Mouse (Mus musculus) neural tube, embryonic 11.5 days (tissue): ENCODE data around the gene Samd4. TPM values are rescaled to one million over a fixed set of nuclear protein-coding genes. Genes with fewer than 3 reads are reported as not detected.

Experiments
- ATAC-seq: fragments of 200-750 bp; cut with Nextera tagmentation; 2 replicates; pipeline ENCODE4 v1.8.0; 2017; ENCODE audit warnings: moderate number of reproducible peaks, mild to moderate bottlenecking, moderate TSS enrichment, moderate library complexity; ENCODE audit not compliant: insufficient read depth, low FRiP score, low TSS enrichment
- DNase-seq: peaks from one replicate; pipeline ENCODE4 v3.0.0-alpha.2; 2015; ENCODE audit warnings: low spot score
- H3K27ac ChIP-seq: fragments of 300-500 bp; sonication (generic); 2 replicates; pipeline ENCODE4 v1.5.1; 2014; ENCODE audit warnings: low read depth, mild to moderate bottlenecking, low read length
- H3K27me3 ChIP-seq: fragments of 300-500 bp; sonication (generic); 2 replicates; pipeline ENCODE4 v1.6.1; 2014; ENCODE audit warnings: mild to moderate bottlenecking, low read length, mixed read lengths; ENCODE audit not compliant: control insufficient read depth, insufficient read depth
- H3K36me3 ChIP-seq: fragments of 300-500 bp; sonication (generic); 2 replicates; pipeline ENCODE4 v1.6.1; 2014; ENCODE audit warnings: mild to moderate bottlenecking, low read length, moderate library complexity, mixed read lengths; ENCODE audit not compliant: control insufficient read depth, insufficient read depth
- H3K4me1 ChIP-seq: fragments of 300-500 bp; sonication (generic); 2 replicates; pipeline ENCODE4 v1.6.1; 2014; ENCODE audit warnings: low read length, mixed read lengths; ENCODE audit not compliant: control insufficient read depth, insufficient read depth
- H3K4me2 ChIP-seq: fragments of 300-500 bp; sonication (generic); 2 replicates; pipeline ENCODE4 v1.6.1; 2014; ENCODE audit warnings: low read depth, mild to moderate bottlenecking, moderate library complexity
- H3K4me3 ChIP-seq: fragments of 300-500 bp; sonication (generic); 2 replicates; pipeline ENCODE4 v1.5.1; 2014; ENCODE audit warnings: low read depth, low read length
- H3K9ac ChIP-seq: fragments of 300-500 bp; sonication (generic); 2 replicates; pipeline ENCODE4 v1.6.1; 2014; ENCODE audit warnings: mild to moderate bottlenecking, low read length
- H3K9me3 ChIP-seq: fragments of 300-500 bp; sonication (generic); 2 replicates; pipeline ENCODE4 v1.6.1; 2016; ENCODE audit warnings: low read length; ENCODE audit not compliant: control insufficient read depth
- WGBS: fragments of 180-500 bp; shearing (Covaris S2); extraction: QIAGEN DNeasy Blood & Tissue Kit; methylation state at CpG from one replicate; pipeline ENCODE4 v1.1.7; 2014; 5-methylcytosine and 5-hydroxymethylcytosine counted together
- polyA plus RNA-seq: library from polyadenylated mRNA; unstranded; fragments of >200 nt; fragmentation: Nextera tagmentation; extraction: Ambion mirVana; gene quantifications from 2 replicates; pipeline ENCODE4 v1.2.1, GENCODE M21; 2014

Gene Samd4
- polyA plus RNA-seq, 1 experiment from 2014 or later: 2.5 TPM

GRCm38 (mm10) chr14:46941077-46941476, 58.4 kb downstream of the Samd4 start:
- H3K4me2 ChIP-seq: no peak overlapping the region

GRCm38 (mm10) chr14:46941896-46942812, 59.5 kb downstream of the Samd4 start:
- ATAC-seq: no peak; the same call in 1 of the 2 replicates
- H3K36me3 ChIP-seq: no peaks in the 10 kb centered on the region
- no peaks in the 10 kb centered on the region for H3K27me3 ChIP-seq
- 80% methylated on average over 23 of the region's 23 CpGs for WGBS
- H3K9me3 ChIP-seq: no peaks in the 10 kb centered on the region
- peaks cover 6% of the 10 kb centered on the region; the same call in 1 of the 2 replicates for H3K4me1 ChIP-seq
- no peak overlapping the region for H3K27ac ChIP-seq
- DNase-seq: peak; percentile 52
- no peak overlapping the region for H3K4me2 ChIP-seq
- H3K4me3 ChIP-seq: no peak overlapping the region
- H3K9ac ChIP-seq: no peak overlapping the region

More at GRCm38 (mm10) chr14:46941077-46941476, 58.4 kb downstream of the Samd4 start:
- H3K36me3 ChIP-seq: no peaks in the 10 kb centered on the region
- WGBS: 62% methylated on average over 6 of the region's 6 CpGs
- peaks cover 6% of the 10 kb centered on the region; the same call in 1 of the 2 replicates for H3K4me1 ChIP-seq
- no peaks in the 10 kb centered on the region for H3K27me3 ChIP-seq
- no peak overlapping the region for H3K4me3 ChIP-seq
- no peak overlapping the region for H3K27ac ChIP-seq
- H3K9me3 ChIP-seq: no peaks in the 10 kb centered on the region
- DNase-seq: no peak
- H3K9ac ChIP-seq: no peak overlapping the region
- ATAC-seq: 0 out of 2 replicates have a peak, but pooled peaks have one; percentile 20

GRCm38 (mm10) chr14:46944411-46944810, 61.8 kb downstream of the Samd4 start:
- WGBS: 77% methylated on average over 3 of the region's 3 CpGs

GRCm38 (mm10) chr14:46945903-46946490, 63.3 kb downstream of the Samd4 start:
- no peak for ATAC-seq
- DNase-seq: no peak
- H3K4me3 ChIP-seq: no peak overlapping the region
- no peaks in the 10 kb centered on the region for H3K27me3 ChIP-seq
- no peak overlapping the region for H3K27ac ChIP-seq
- WGBS: 87% methylated on average over 10 of the region's 10 CpGs
- no peaks in the 10 kb centered on the region for H3K36me3 ChIP-seq
- H3K9me3 ChIP-seq: no peaks in the 10 kb centered on the region
- H3K9ac ChIP-seq: no peak overlapping the region
- H3K4me1 ChIP-seq: peaks cover 6% of the 10 kb centered on the region; the same call in 1 of the 2 replicates
- no peak overlapping the region for H3K4me2 ChIP-seq

More at GRCm38 (mm10) chr14:46944411-46944810, 61.8 kb downstream of the Samd4 start:
- H3K27me3 ChIP-seq: no peaks in the 10 kb centered on the region
- H3K4me1 ChIP-seq: peaks cover 6% of the 10 kb centered on the region; the same call in 1 of the 2 replicates
- H3K4me2 ChIP-seq: no peak overlapping the region
- DNase-seq (no peak), ATAC-seq (no peak)
- no peak overlapping the region for H3K4me3 ChIP-seq
- H3K9me3 ChIP-seq: no peaks in the 10 kb centered on the region
- H3K27ac ChIP-seq: no peak overlapping the region
- H3K36me3 ChIP-seq: no peaks in the 10 kb centered on the region
- H3K9ac ChIP-seq: no peak overlapping the region

GRCm38 (mm10) chr14:46947644-46948043, 65.0 kb downstream of the Samd4 start:
- 93% methylated on average over 3 of the region's 3 CpGs for WGBS
- no peak for ATAC-seq

GRCm38 (mm10) chr14:46950527-46951384, 68.1 kb downstream of the Samd4 start:
- Histone ChIP-seq H3K9me3 (no peaks in the 10 kb centered on the region), H3K27me3 (no peaks in the 10 kb centered on the region), H3K9ac (no peak overlapping the region), H3K4me3 (no peak overlapping the region), H3K4me2 (no peak overlapping the region), H3K4me1 (no peaks in the 10 kb centered on the region), H3K27ac (no peak overlapping the region), H3K36me3 (no peaks in the 10 kb centered on the region)
- WGBS: 46% methylated on average over 11 of the region's 11 CpGs
- ATAC-seq (no peak), DNase-seq (no peak)

More at GRCm38 (mm10) chr14:46947644-46948043, 65.0 kb downstream of the Samd4 start:
- Histone ChIP-seq H3K4me1 (no peaks in the 10 kb centered on the region), H3K4me2 (no peak overlapping the region), H3K9me3 (no peaks in the 10 kb centered on the region), H3K27me3 (no peaks in the 10 kb centered on the region), H3K36me3 (no peaks in the 10 kb centered on the region), H3K27ac (no peak overlapping the region), H3K4me3 (no peak overlapping the region), H3K9ac (no peak overlapping the region)
- DNase-seq: no peak

GRCm38 (mm10) chr14:46952264-46952663, 69.6 kb downstream of the Samd4 start:
- H3K4me2 ChIP-seq: no peak overlapping the region
- H3K27ac ChIP-seq: no peak overlapping the region
- H3K4me3 ChIP-seq: no peak overlapping the region
- 87% methylated on average over 2 of the region's 2 CpGs for WGBS
- DNase-seq (no peak), ATAC-seq (no peak)
- no peak overlapping the region for H3K9ac ChIP-seq
- H3K4me1 ChIP-seq: no peaks in the 10 kb centered on the region
- H3K9me3 ChIP-seq: no peaks in the 10 kb centered on the region
- H3K36me3 ChIP-seq: no peaks in the 10 kb centered on the region
- no peaks in the 10 kb centered on the region for H3K27me3 ChIP-seq

GRCm38 (mm10) chr14:46955109-46955508, 72.5 kb downstream of the Samd4 start:
- WGBS: 58% methylated on average over 2 of the region's 2 CpGs
- no peak overlapping the region for H3K27ac ChIP-seq

More at GRCm38 (mm10) chr14:46955109-46955508, 72.5 kb downstream of the Samd4 start:
- ATAC-seq (no peak), DNase-seq (no peak)
- H3K4me1 ChIP-seq: no peaks in the 10 kb centered on the region
- H3K36me3 ChIP-seq: no peaks in the 10 kb centered on the region
- no peak overlapping the region for H3K9ac ChIP-seq
- no peak overlapping the region for H3K4me2 ChIP-seq
- no peaks in the 10 kb centered on the region for H3K27me3 ChIP-seq
- no peaks in the 10 kb centered on the region for H3K9me3 ChIP-seq
- H3K4me3 ChIP-seq: no peak overlapping the region
